Mouse (Mus musculus) ovary, postnatal 10 days (tissue): ENCODE measurements around the gene Gm6993.

ENCODE experiments used
- DNase-seq: peaks from one replicate; pipeline ENCODE4 v3.0.0; 2022; ENCODE audit warnings: low spot score

Gm6993 gene

GRCm38 (mm10) chr12:31239798-31240197, 772 bp upstream of the Gm6993 start:
- DNase-seq, result no peak

- no peak for DNase-seq
These were observed 1.2 kb downstream of the Gm6993 start for GRCm38 (mm10) chr12:31241595-31242342.

GRCm38 (mm10) chr12:31244001-31244400, 3.4 kb downstream of the Gm6993 start:
- no peak for DNase-seq

- no peak for DNase-seq
These were observed 4.1 kb downstream of the Gm6993 start for GRCm38 (mm10) chr12:31244691-31245090.

GRCm38 (mm10) chr12:31246153-31246552, 5.6 kb downstream of the Gm6993 start:
- DNase-seq, result no peak

- DNase-seq, result no peak
These were observed 6.0 kb downstream of the Gm6993 start for GRCm38 (mm10) chr12:31246615-31247014.

- no peak for DNase-seq
These were observed 7.6 kb downstream of the Gm6993 start for GRCm38 (mm10) chr12:31248165-31248564.

GRCm38 (mm10) chr12:31248681-31249080, 8.1 kb downstream of the Gm6993 start:
- no peak for DNase-seq

GRCm38 (mm10) chr12:31252259-31252658, 11.7 kb downstream of the Gm6993 start:
- DNase-seq, result no peak

- no peak for DNase-seq
These were observed 14.4 kb downstream of the Gm6993 start for GRCm38 (mm10) chr12:31254978-31255377.

- DNase-seq, result no peak
These were observed 15.7 kb downstream of the Gm6993 start for GRCm38 (mm10) chr12:31256121-31256903.

- no peak for DNase-seq
These were observed 21.3 kb downstream of the Gm6993 start for GRCm38 (mm10) chr12:31261882-31262281.

GRCm38 (mm10) chr12:31263921-31264320, 23.4 kb downstream of the Gm6993 start:
- DNase-seq, result no peak

GRCm38 (mm10) chr12:31265005-31265721, 24.6 kb downstream of the Gm6993 start, which contains the start of gene Lamb1:
TSS of gene Lamb1 (plus strand) at chr12:31265234.
- DNase-seq, result peak; percentile 73

- DNase-seq, result no peak
These were observed 25.3 kb downstream of the Gm6993 start for GRCm38 (mm10) chr12:31265722-31266431.

- DNase-seq, result no peak
These were observed 26.1 kb downstream of the Gm6993 start for GRCm38 (mm10) chr12:31266686-31267085.

- no peak for DNase-seq
These were observed 26.8 kb downstream of the Gm6993 start for GRCm38 (mm10) chr12:31267363-31267762.

- DNase-seq, result no peak
These were observed 27.7 kb downstream of the Gm6993 start for GRCm38 (mm10) chr12:31268315-31268714.

GRCm38 (mm10) chr12:31269020-31269597, 28.5 kb downstream of the Gm6993 start:
- no peak for DNase-seq

GRCm38 (mm10) chr12:31270361-31270760, 29.8 kb downstream of the Gm6993 start:
- DNase-seq, result no peak

GRCm38 (mm10) chr12:31270776-31271175, 30.2 kb downstream of the Gm6993 start:
- DNase-seq, result no peak
